Mouse (Mus musculus) left cerebral cortex, postnatal 14 days (tissue): ENCODE data around the gene Twsg1. TPM values are rescaled to one million over a fixed set of nuclear protein-coding genes. Genes with fewer than 3 reads are reported as not detected.
A peak's percentile ranks its signal among the peaks of the same experiment; 100 is the strongest.
"Not testable (repeated sequence)": the region's sequence is repeated elsewhere in the genome, so short reads cannot be mapped to it uniquely, and the experiment has no call there.

Experiments used
- DNase-seq, 2 experiments: peaks; one replicate each; pipeline ENCODE4 v3.0.0; 2021 to 2022; ENCODE audit warnings: low spot score in 2 of 2, mixed read lengths in 1 of 2
- intact Hi-C: fragments of 180-260 bp; cut with DNase I; formaldehyde crosslinking; loops from one replicate; pipeline ENCODE4 v1.15.1; 2025
- long read RNA-seq, 2 experiments: library from polyadenylated mRNA; stranded (forward); transcript quantifications; one replicate each; pipeline ENCODE4 v2.0.0; 2021
- total RNA-seq, 2 experiments: library from RNA; stranded (reverse); gene quantifications; 2 replicates each; pipeline ENCODE4 v1.2.3; 2021

The Twsg1 gene
- 10 to 100 TPM; 21.9 to 25.6 TPM for total RNA-seq
- long read RNA-seq, experiment 1, full-length matches to known transcripts = 20 of 32 reads
- long read RNA-seq, experiment 1, partial matches to known transcripts = 1 of 32 reads
- long read RNA-seq, experiment 1, other reads (novel, unspliced or antisense) = 11 of 32 reads
- long read RNA-seq, experiment 2, full-length matches to known transcripts = 24 of 30 reads
- long read RNA-seq, experiment 2, partial matches to known transcripts = 0 of 30 reads
- long read RNA-seq, experiment 2, other reads (novel, unspliced or antisense) = 6 of 30 reads

DNA sequence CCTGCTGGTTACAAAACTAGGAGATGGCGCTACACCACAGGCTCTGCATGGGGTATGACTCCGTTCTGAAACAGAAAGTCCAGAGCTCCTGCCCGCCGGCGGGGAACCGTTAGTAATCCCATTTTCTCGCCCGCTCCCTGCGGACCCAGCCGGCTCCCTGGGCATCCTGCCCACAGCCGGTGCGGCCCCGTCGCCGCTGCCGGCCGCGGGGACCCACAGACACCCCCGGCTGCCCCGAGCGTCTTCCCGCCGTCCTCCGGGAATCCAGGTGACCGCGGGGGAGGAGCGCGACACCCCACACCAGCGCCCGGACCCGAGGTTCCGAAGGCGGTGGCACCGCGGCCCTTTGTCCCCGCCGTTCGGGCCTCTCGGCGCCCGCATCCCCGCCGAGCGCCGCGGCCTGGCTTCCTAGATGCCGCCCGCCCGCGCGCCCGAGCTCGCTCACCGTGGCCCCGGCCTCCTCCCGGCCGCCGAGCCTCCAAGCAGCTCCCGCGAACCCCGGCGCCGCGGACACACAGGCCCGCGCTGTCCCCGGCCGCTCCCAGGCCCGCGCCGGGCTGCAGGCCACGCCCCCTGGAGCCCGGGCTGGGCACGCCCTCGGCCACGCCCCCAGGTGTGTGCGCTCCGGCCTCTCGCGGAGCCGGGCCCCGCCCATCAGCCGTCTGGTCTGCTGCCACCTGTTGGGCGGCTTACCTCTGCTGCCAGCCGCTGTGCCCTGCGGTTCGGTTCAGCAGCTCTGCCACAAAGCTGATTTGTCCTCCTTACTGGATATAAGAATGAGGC lies at the start of gene Twsg1:
Gene Twsg1, minus strand, starts transcription at position 605 of the 783 bp plus-strand sequence.
- DNase-seq = peak; percentile 85 to 90
- intact Hi-C loops = loop anchor here (5.0 to 10.0 kb wide), 2 partner anchors 79 to 154 kb away; partner anchors contain the start of gene Ndufv2

DNA sequence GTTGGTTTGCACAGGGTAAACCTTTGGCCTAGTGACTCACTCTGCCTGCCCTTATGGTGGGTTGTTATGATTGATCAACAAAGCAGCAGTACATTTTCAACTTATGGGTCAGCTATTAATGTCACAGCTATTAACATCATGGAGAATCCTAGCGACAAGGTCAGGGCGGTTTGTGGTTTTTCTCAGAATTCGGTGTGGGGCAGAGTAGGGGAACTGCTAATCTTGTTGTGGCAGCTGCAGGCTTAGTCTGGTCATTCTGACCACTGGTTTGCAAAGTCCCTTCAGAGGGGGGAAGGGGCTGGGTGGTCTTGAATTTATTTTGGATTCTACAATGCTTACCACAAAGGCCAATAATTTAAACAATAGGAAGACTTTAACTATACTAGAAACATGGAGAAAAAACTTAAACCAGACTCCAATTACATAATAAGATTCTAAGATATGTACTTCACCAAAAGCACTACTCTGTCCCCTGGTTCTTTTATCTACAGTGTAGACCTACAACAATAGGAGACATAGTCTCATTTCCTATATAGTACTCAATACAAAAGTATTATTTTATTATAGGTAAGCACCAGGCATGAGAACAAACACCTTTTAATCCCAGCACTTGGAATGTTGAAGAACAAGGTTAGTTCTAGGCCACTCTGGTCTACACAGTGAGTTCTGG lies 37.3 kb upstream of the Twsg1 start:
- intact Hi-C loops = no loop called here
- no peak for DNase-seq

DNA sequence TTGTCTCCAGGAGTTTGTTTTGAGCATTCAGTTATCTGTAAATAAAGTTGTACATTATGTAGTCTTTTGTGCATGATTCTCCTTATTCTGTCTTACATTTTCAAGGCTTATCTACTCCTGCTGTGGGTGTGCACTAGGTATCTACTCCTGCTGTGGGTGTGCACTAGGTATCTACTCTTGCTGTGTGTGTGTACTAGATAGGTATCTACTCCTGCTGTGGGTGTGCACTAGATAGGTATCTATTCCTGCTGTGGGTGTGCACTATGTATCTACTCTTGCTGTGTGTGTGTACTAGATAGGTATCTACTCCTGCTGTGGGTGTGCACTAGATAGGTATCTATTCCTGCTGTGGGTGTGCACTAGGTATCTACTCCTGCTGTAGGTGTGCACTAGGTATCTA lies 25.7 kb upstream of the Twsg1 start:
- DNase-seq, intact Hi-C loops: not testable (repeated sequence)

DNA sequence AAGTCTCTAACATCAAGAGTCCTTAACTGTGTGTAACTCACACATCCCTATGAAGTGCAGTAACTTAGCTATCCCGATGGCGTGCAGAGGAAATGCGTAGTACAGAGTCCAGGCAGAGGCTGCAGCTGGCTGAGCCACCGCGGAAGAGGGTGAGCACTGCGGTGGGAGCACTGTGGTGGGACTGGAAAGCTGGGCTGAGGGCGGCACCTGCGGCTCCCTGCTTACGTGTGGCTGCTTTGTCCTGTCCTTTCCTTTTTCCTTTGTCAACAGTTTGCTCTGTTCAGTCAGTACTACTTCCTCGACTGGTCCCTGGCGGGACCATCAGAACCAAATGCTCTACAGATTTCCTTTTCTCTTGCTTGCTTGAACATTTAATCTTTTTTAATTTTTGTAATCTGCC lies 16.7 kb upstream of the Twsg1 start:
- no peak for DNase-seq

DNA sequence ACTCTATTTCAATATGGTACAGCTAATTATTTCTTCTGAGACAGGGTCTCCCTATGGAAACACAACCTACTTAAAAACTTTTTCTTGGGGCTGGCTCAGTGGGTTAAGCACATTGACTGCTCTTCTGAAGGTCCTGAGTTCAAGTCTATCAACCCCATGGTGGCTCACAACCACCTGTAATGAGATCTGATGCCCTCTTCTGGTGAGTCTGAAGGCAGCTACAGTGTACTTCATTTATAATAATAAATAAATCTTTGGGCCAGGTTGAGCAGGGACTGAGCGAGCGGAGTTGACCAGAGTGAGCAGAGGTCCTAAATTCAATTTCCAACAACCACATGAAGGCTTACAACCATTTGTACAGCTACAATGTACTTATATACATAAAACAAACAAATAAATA lies 11.2 kb upstream of the Twsg1 start:
- no peak for DNase-seq
- intact Hi-C loops = no loop called here

More for the DNA sequence above, 16.7 kb upstream of the Twsg1 start:
- intact Hi-C loops = no loop called here

DNA sequence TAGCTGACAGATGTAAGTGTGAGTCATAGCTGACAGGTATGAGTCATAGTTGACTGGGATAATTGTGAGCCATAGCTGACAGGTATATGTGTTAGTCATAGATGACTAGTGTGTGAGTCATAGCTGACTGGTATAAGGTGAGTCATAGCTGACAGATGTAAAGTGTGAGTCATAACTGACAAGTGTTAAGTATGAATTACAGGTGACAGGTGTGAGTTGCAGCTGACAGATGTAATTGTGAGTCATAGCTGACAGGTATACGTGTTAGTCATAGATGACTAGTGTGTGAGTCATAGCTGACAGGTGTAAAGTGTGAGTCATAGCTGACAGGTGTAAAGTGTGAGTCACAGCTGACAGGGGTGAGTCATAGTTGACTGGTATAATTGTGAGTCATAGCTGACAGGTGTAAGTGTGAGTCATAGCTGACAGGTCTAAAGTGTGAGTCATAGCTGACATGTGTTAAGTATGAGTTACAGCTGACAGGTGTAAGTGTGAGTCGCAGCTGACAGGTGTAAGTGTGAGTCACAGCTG lies 10.6 kb upstream of the Twsg1 start:
- intact Hi-C loops = no loop called here
- peak in 1 of 2 experiments; percentile 36 for DNase-seq

DNA sequence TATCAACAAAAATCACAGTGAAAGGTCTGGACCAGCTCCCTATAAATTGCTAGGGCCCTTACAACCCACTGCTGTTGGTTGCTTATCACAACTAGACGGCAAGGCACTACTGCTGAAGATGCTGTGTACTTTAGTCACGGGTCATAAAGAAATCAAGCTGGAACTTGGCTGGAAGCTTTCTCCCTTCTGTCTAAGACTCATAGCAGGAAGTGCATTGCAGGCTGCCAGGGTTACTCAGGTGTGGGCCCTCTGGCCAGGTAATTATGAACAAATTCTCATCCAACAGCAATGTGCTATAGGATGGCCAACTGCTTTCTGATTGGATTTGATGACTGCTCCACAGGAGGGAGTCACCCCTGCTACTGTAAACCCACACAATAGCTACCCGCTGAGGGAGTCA lies 8.0 kb upstream of the Twsg1 start:
- intact Hi-C loops = loop anchor here (10.0 kb wide), 1 partner anchor 146 kb away; the partner anchor contains the start of gene Ndufv2
- no peak for DNase-seq

DNA sequence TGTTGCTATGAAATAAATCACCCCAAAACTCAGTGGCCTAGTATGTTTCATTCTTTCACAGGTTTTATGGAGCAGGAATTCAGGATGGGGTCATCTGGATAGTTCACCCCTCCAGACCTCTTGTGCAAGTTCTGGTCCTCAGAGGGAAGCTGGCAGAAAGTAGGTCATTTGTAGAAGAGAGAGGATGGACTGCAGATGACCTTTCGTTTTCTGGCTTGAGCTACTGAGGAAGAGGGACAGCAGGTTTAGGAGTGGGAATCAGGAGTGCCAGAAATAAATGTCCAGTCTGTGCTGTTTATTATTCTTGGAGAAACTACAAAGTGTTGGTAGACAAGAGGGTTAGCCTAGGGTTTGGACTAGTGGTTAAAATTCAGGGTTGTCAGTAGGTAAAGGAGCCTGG lies 7.3 kb upstream of the Twsg1 start:
- no peak for DNase-seq
- intact Hi-C loops = loop anchor here (10.0 kb wide), 1 partner anchor 146 kb away; the partner anchor contains the start of gene Ndufv2

DNA sequence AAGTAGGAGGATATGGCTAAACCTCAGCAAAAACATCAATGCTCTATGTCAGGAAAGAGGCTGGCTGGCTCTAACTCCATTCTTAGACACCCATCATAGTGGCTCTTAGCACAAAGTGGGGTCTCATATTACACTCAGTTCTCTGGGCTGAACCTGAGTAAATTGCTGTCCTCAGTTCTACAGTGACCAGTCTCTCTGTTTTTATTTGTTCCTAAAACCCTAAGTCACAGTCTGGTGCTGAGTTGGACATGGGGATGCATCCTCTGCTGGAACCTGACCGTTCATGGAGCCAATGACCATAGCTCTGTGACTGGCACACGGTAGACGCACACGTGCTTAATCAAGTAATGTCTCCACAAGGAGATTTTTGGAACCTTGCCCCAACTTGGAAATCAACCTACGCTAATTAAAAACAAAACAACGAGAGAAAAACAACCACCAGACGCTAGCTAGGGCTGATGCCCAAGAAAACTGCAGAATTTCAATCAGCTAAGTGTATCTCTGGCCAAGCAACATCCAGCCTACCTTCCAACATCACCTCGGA lies 6.8 kb upstream of the Twsg1 start:
- DNase-seq = no peak
- intact Hi-C loops = loop anchor here (10.0 kb wide), 1 partner anchor 147 kb away; the partner anchor contains the start of gene Ndufv2

DNA sequence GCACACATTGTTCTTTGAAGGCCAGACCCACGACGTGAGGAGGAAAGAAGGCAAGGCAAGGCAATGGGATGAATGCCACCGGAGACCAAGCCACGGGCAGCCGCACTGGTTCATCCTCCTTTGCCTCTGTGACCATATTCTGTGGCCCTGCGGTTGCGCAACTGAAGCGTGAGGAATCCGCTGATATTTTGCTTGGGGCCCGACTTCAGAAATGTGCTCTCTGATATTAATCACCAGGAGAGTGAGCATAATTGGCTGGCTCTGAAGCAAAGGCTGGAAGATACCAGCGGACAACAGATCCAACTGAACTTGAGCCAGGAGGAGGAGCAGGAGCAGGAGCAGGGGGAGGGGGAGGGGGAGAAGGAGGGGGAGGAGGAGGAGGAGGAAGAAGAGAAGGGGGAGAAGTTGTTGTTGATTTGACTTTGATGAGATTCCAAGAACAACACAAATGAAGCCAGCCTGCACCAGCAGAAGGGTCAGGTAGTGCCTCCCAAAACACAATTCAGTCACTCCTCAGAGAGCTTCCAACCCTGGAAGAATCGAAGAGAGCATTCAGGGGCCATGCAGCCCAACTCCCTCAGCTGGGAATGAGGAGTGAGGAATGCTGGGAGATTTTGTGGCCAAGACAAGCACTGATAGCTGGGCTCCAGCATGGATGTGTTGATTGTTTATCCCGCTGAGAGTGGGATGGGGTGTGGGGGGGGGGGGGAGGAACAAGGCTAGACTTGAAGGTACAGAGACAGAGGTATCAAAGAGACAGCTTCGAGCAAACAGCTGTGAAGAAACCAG lies 6.2 kb upstream of the Twsg1 start:
- intact Hi-C loops = loop anchor here (10.0 kb wide), 1 partner anchor 148 kb away; the partner anchor contains the start of gene Ndufv2
- DNase-seq = no peak

DNA sequence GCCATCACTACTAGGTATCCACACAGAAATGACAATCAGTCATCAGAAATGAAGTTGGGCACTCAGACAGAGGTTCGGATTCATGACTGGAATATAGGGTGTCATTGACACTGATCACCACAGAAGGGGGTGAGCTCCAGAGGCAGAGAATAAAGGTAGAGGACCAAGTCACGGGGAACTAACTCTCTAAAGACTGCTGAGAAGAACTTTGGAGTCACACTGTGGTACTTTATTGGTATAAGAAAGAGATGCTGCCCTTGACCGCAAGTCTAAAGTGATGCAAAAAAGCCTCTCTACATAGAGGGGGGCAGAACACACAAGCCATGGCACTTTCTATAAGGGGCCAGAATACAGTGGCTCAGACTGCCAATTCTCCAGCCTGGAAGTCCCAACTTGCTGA lies 5.1 kb upstream of the Twsg1 start:
- intact Hi-C loops = loop anchor here (10.0 kb wide), 1 partner anchor 149 kb away; the partner anchor contains the start of gene Ndufv2
- no peak for DNase-seq

DNA sequence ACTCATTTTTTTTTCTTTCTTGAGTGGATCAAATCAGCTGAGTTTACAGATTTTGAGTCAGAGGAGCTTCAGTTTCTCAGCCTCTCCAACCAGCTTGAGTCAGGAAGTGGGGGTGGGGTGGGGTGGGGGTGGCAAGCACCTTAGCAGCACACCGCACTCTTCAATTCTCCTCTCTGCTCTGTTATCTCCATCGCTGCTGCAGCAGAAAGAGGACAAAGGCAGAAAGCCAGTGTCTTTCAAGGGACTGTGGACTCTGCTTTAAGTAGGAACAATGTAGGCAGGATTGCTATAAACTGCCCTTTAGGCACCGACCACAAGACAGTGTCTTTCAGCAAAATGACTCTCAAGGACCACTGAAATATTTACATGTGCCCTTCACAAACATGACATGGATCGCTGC lies 2.9 kb upstream of the Twsg1 start:
- intact Hi-C loops = loop anchor here (5.0 to 10.0 kb wide), 2 partner anchors 82 to 151 kb away; partner anchors contain the start of gene Ndufv2
- DNase-seq = no peak

DNA sequence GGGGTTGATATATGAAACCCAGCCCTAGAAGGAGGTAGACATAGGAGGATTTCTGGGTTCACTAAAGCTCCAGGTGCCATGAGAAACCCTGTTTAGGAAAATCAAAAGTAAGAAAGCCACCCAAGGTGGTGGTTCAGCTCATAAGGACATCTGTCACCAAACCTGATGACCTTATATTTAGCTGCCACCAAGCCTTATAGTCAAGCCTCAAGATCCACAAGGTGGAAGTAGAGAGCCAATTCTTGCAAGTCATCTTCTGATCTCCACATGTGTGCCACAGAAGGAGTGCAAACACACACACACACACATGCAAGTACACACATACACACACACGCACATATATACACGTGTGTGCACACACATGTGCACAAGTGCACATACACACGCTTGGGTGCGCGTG lies 1.1 kb upstream of the Twsg1 start:
- peak in 1 of 2 experiments; percentile 33 for DNase-seq
- intact Hi-C loops = loop anchor here (5.0 to 10.0 kb wide), 2 partner anchors 80 to 153 kb away; partner anchors contain the start of gene Ndufv2

DNA sequence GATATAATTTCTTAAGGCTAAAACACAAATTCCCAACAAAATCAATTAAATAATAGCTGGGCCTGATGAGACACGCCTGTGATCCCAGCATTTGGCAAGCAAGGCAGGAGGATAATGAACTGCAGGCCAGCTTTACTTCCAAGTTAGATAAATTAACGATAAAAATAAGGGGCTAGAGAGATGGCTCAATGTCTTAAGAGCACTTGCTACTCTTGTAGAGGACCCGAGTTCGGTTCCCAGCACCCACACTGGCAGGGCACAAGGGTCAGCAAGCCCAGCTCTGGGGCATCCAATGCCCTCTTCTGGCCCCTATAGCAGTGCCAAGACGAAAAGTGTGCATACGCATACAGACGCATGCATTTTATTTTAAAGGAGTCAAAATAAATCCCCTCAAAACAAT lies 843 bp downstream of the Twsg1 start:
- intact Hi-C loops = loop anchor here (5.0 to 10.0 kb wide), 2 partner anchors 78 to 155 kb away; partner anchors contain the start of gene Ndufv2
- no peak for DNase-seq

DNA sequence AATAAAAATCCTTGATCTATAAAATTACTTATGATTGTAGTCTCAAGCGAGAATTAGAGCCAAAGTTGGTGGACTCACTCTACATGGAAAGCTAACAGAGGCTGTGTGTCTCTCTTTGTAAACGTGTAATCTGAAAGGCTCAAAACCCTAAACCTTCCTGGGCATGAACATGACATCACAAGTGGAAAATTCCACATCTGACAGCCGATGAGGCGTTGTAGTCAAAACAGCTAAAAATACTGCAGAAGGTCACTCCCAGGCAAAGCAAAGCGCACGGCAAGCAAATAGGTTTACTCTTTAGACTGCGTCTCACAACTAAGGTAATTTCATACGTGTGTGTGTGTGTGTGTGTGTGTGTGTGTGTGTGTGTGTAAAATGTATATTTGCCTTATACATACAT lies 3.7 kb downstream of the Twsg1 start:
- no peak for DNase-seq
- intact Hi-C loops = no loop called here

DNA sequence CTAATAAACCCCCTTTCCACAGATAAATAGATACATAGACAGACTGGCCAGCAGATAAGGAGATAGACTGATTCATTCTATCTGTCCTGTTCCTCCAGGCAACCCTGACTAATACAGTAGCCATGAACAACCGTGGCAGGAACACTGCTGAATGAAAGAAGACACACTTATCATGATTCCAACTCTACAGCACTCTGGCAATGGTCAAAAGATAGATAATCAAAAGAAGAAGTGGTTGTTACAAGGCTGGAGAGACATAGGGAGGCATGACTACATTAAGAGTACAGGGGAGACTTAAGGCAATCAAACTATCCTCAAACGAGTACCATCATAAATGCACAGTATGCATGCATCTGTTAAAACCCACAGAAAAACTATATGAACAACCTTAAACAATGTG lies 5.6 kb downstream of the Twsg1 start:
- no peak for DNase-seq
- intact Hi-C loops = no loop called here

DNA sequence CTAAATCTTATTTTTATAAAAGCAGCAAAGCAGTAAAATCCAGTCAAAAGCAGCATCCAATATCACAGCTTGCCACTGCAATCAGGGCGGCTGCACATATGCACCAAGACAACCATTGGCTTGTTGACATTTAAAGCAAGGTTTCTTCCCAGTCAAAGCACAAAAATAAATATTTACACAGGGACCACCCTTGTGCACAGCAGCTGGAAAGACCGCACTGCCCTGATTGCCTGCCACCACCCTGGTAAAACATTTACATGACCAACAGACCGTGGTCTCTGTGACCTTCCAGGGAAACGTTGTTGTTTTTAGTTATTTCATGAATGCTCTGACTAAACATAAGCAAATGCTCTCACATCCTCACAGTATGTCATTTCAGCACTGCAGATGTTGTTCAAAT lies 8.6 kb downstream of the Twsg1 start:
- intact Hi-C loops = no loop called here
- no peak for DNase-seq

DNA sequence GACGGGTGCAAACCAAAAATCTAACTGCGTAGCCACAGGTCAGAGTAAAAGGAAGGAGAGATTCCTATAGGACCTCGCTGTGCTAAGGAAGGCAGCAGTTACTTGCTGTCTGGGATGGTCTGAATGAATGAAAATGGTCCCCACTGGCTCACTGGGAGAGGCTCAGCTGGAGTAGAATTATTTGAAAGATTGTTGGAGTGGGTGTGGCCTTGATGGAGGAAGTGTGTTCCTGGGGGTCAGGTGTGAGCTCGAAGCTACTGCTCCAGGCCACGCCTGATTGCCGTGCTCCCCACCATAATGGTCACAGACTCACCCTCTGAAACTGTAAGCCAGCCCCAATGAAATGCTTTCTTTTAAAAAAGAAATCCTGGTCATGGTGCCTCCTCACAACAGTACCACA lies 9.8 kb downstream of the Twsg1 start:
- no peak for DNase-seq
- intact Hi-C loops = no loop called here
